Mouse (Mus musculus) heart, postnatal 0 days (tissue): Measurements from ENCODE around the gene Zfp94.

Experiments used
- CTCF ChIP-seq: IDR thresholded peaks from 2 replicates; pipeline ENCODE4 v1.5.1; 2016; ENCODE audit warnings: antibody characterized with exemption, control low read depth, low read depth
- EP300 ChIP-seq: IDR thresholded peaks from 2 replicates; pipeline ENCODE4 v1.6.1; 2016; ENCODE audit warnings: antibody characterized with exemption, low read depth

DNA sequence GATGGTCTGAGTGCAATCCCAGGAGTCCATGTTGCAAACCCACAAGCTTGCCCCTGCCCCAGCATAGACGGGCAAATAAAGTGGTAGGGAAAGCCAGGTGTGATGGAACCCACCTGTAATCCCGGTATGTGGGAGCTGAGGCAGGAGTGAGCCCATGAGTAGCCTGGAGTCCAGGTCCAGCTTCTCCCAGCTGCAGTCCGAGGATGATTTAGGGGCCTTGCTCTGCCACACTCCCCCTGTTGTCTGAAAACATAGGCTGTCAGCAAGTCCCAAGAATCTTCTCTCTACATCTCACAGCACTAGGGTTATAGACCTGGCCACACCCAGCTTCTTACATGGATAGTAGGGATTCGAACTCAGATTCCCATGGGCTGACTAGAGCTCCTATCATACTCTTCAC is 29.6 kb downstream of the Zfp94 start:
- no peak for TF ChIP-seq CTCF
- no peak for TF ChIP-seq EP300
